Mouse (Mus musculus) forebrain, postnatal 0 days (tissue): ENCODE results near the gene Lyst. TPM values are rescaled to one million over a fixed set of nuclear protein-coding genes. Genes with fewer than 3 reads are reported as not detected.

ENCODE experiments used
- ATAC-seq: fragments of 200-750 bp; cut with Nextera tagmentation; 2 replicates; pipeline ENCODE4 v1.8.0; 2017; ENCODE audit warnings: mild to moderate bottlenecking, moderate library complexity
- DNase-seq: peaks from one replicate; pipeline ENCODE4 v3.0.0-alpha.2; 2015
- H3K27ac ChIP-seq: fragments of 300-500 bp; sonication (generic); 2 replicates; pipeline ENCODE4 v1.5.1; 2014; ENCODE audit warnings: low read depth, mild to moderate bottlenecking, antibody characterized with exemption, low read length, moderate library complexity, mixed read lengths
- H3K27me3 ChIP-seq: fragments of 300-500 bp; sonication (generic); 2 replicates; pipeline ENCODE4 v1.6.1; 2014; ENCODE audit warnings: mild to moderate bottlenecking, low read length, mixed read lengths; ENCODE audit not compliant: insufficient read depth
- H3K36me3 ChIP-seq: fragments of 300-500 bp; sonication (generic); 2 replicates; pipeline ENCODE4 v1.6.1; 2014; ENCODE audit warnings: mild to moderate bottlenecking, moderate library complexity; ENCODE audit not compliant: insufficient read depth
- H3K4me1 ChIP-seq: fragments of 300-500 bp; sonication (generic); 2 replicates; pipeline ENCODE4 v1.6.1; 2014; ENCODE audit warnings: antibody characterized with exemption; ENCODE audit not compliant: insufficient read depth
- H3K4me2 ChIP-seq: fragments of 300-500 bp; sonication (generic); 2 replicates; pipeline ENCODE4 v1.6.1; 2014; ENCODE audit warnings: low read depth, mild to moderate bottlenecking, moderate library complexity
- H3K4me3 ChIP-seq: fragments of 300-500 bp; sonication (generic); 2 replicates; pipeline ENCODE4 v1.5.1; 2014; ENCODE audit warnings: low read depth, low read length, mixed read lengths
- H3K9ac ChIP-seq: fragments of 300-500 bp; sonication (generic); 2 replicates; pipeline ENCODE4 v1.6.1; 2014; ENCODE audit warnings: mild to moderate bottlenecking
- H3K9me3 ChIP-seq: fragments of 300-500 bp; sonication (generic); 2 replicates; pipeline ENCODE4 v1.6.1; 2016; ENCODE audit warnings: low read length
- CTCF ChIP-seq: sonication (generic); IDR thresholded peaks from 2 replicates; pipeline ENCODE4 v1.5.1; 2016; ENCODE audit warnings: antibody characterized with exemption, control low read depth, low read depth
- WGBS: fragments of 180-500 bp; shearing (Covaris S2); extraction: QIAGEN DNeasy Blood & Tissue Kit; methylation state at CpG from one replicate; pipeline ENCODE4 v1.1.7; 2014; 5-methylcytosine and 5-hydroxymethylcytosine counted together
- polyA plus RNA-seq: library from polyadenylated mRNA; unstranded; fragments of >200 nt; fragmentation: Nextera tagmentation; extraction: Ambion mirVana; gene quantifications from 2 replicates; pipeline ENCODE4 v1.2.1, GENCODE M21; 2015
- total RNA-seq: library from RNA; depleted of rRNA; stranded (reverse); fragments of >200 nt; gene quantifications from 2 replicates; pipeline ENCODE4 v1.2.3, GENCODE M21; 2014

Gene Lyst
- total and polyA plus RNA-seq, 2 experiments from 2014 or later, result 3.5 to 14.2 TPM

DNA sequence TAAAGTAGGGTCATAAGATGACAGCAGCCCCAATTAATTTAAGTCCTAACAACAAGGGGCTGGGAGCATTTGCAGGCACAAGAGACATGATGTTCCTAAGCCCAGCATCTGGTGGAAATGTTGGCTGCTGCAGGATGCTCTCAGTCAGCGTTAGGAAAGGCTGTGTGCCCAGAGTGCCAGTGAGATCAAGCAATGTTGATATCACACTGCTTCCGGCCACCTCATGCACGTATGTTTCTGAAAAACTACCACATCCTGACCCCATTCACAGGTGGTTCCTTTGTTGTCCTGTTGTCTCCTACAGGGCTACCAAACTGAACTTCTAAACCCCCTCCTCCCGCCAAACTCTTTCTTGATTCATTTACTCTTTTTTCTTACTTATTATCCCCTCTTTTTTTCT lies 25.7 kb upstream of the Lyst start:
- H3K4me3 ChIP-seq, result no peak overlapping the region
- H3K36me3 ChIP-seq, result no peaks in the 10 kb centered on the region
- H3K27me3 ChIP-seq, result no peaks in the 10 kb centered on the region
- H3K9me3 ChIP-seq, result no peaks in the 10 kb centered on the region
- no peaks in the 10 kb centered on the region for H3K4me1 ChIP-seq
- DNase-seq (no peak), ATAC-seq (no peak)
- no peak overlapping the region for H3K9ac ChIP-seq
- no peak overlapping the region for H3K27ac ChIP-seq
- no peak for TF ChIP-seq CTCF
- WGBS, result 57% methylated on average over 4 of the region's 4 CpGs
- H3K4me2 ChIP-seq, result no peak overlapping the region

DNA sequence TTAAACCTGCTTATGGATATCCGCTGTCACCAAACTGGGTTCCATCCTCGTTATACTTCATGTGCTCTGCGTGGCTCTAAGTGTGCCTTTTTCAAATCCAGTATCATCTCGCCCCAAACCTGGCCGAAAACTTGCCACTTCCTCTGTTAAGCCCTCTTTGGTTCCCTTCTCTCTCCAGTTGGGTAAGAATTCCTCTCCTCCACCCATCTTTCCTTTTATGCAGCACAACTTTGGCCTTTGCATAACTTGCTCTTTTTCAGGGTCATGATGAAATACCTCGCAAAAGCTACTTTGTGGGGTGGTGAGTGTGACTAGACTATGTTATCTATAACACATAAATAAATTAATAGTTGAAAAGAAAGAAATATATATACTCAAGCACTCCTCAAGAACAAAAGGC lies 22.6 kb upstream of the Lyst start:
- TF ChIP-seq CTCF, result no peak
- H3K4me1 ChIP-seq, result no peaks in the 10 kb centered on the region
- DNase-seq, result no peak
- no peak overlapping the region for H3K9ac ChIP-seq
- no peak overlapping the region for H3K4me2 ChIP-seq
- no peaks in the 10 kb centered on the region for H3K36me3 ChIP-seq
- no peak overlapping the region for H3K27ac ChIP-seq
- WGBS, result 92% methylated on average over 6 of the region's 6 CpGs
- ATAC-seq, result no peak
- no peak overlapping the region for H3K4me3 ChIP-seq
- no peaks in the 10 kb centered on the region for H3K27me3 ChIP-seq
- H3K9me3 ChIP-seq, result no peaks in the 10 kb centered on the region

DNA sequence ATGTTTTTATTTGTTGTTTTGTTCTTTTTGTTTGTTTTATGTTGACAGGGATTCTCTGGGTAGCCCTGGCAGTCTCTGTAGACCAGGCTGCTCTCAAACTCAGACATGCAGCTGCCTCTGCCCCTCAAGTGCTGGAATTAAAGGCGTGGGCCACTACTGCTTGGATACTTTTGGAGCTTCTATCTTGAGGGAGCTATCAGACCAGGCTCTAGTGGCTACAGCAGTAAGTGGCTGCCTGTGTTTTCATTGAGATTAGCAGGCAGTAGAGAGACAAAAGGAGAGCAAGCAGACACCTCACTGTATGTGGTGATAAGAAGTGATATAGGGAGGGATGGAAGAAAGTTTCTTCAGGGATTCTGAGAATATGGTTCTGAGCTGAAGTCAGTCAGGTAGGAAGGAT lies 21.4 kb upstream of the Lyst start:
- WGBS, result 62% methylated on average over 1 of the region's 1 CpGs

DNA sequence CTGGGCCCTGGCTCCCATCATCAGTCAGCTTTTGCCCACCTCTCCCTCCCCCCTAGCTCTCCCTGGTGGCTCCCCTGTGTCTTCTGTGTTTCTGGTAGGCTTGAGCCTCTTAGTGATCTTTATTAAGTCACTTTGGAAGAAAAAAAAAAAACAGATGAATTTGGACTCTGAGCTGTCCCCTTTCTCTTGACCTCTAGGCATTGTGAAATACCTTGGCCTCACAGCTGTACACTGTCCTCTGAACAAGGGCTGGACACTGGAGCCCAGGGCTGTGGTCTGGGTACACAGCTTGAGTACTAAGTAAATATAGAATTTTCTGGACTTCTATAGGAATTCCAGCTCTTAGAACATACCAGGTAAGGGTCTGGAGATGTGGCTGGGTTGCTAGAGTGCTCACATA lies 20.6 kb upstream of the Lyst start:
- Histone ChIP-seq H3K9ac (no peak overlapping the region), H3K4me1 (0 out of 2 replicates have a peak, but pooled peaks cover 7% of the 10 kb centered on the region), H3K4me3 (no peak overlapping the region), H3K27ac (no peak overlapping the region), H3K4me2 (no peak overlapping the region), H3K9me3 (no peaks in the 10 kb centered on the region), H3K27me3 (no peaks in the 10 kb centered on the region), H3K36me3 (no peaks in the 10 kb centered on the region)
- no peak for TF ChIP-seq CTCF
- DNase-seq (no peak), ATAC-seq (no peak)

More for the DNA sequence above, 21.4 kb upstream of the Lyst start:
- no peak overlapping the region for H3K4me3 ChIP-seq
- ATAC-seq, result no peak
- no peak overlapping the region for H3K4me2 ChIP-seq
- H3K36me3 ChIP-seq, result no peaks in the 10 kb centered on the region
- H3K9ac ChIP-seq, result no peak overlapping the region
- H3K9me3 ChIP-seq, result no peaks in the 10 kb centered on the region
- H3K27ac ChIP-seq, result no peak overlapping the region
- no peak for DNase-seq
- H3K27me3 ChIP-seq, result no peaks in the 10 kb centered on the region
- H3K4me1 ChIP-seq, result no peaks in the 10 kb centered on the region
- no peak for TF ChIP-seq CTCF

DNA sequence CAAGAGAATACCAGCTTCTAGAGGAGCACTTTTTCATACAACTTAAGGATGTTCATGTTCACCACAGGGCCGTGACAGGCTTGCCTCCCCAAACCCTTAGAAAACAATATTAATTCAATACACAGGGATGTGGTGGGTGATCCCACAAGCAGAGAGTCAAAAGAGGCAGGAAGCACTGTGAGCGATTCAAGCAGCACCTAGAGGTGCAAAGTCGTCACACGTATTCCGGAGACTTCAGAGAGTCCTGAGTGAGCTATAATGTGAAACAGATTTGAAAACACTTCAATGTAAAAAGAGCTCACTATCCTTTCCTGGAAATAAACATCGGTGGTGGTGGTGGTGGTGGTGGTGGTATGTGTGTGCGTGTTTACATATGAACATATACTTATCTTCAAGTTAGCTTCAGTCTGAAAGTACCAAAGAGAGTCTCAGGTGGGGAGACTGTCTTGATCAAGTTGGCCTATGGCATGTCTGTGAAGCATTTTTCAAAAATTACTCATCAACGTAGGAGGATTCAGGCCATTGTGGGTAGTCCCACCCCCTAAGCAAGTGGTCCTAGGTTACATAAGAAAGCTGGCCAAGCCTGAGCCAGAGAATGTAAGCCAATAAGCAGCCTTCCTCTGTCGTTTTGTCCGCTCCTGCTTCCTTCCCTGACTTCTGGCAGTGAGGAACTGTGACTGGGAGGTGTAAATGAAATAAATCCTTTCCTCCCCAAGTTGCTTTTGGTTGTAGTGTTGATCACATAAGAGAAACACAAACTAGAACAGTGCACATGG lies 17.9 kb upstream of the Lyst start:
- H3K9ac ChIP-seq, result no peak overlapping the region
- H3K27me3 ChIP-seq, result no peaks in the 10 kb centered on the region
- H3K27ac ChIP-seq, result no peak overlapping the region
- no peak overlapping the region for H3K4me3 ChIP-seq
- 86% methylated on average over 10 of the region's 10 CpGs for WGBS
- 0 out of 2 replicates have a peak, but pooled peaks cover 10% of the 10 kb centered on the region for H3K4me1 ChIP-seq
- no peak overlapping the region for H3K4me2 ChIP-seq
- H3K9me3 ChIP-seq, result no peaks in the 10 kb centered on the region
- H3K36me3 ChIP-seq, result no peaks in the 10 kb centered on the region
- DNase-seq, result no peak
- TF ChIP-seq CTCF, result no peak
- no peak for ATAC-seq

DNA sequence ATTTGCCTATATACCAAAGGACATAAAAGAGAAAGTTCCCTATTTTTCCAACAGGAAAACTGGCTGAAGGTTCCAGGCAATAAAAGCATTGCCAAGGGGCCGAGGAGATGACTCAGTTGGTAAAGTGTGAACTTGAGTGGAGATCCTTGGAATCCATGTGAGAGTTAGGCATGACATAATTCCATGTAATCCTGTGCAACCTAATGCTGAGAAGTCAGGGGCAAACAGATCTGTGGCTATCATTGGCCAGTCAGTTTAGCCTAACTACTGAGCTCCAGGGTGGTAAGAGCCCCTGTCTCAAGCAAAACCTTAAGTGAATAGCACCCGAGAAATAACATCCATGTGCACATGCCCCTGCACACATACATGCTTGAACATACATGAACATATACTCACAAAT lies 17.3 kb upstream of the Lyst start:
- no peak for TF ChIP-seq CTCF
- ATAC-seq (no peak), DNase-seq (no peak)
- 0 out of 2 replicates have a peak, but pooled peaks cover 10% of the 10 kb centered on the region for H3K4me1 ChIP-seq
- no peak overlapping the region for H3K27ac ChIP-seq
- H3K27me3 ChIP-seq, result no peaks in the 10 kb centered on the region
- no peaks in the 10 kb centered on the region for H3K9me3 ChIP-seq
- H3K9ac ChIP-seq, result no peak overlapping the region
- no peak overlapping the region for H3K4me3 ChIP-seq
- WGBS, result 85% methylated on average over 2 of the region's 2 CpGs
- no peaks in the 10 kb centered on the region for H3K36me3 ChIP-seq
- no peak overlapping the region for H3K4me2 ChIP-seq

DNA sequence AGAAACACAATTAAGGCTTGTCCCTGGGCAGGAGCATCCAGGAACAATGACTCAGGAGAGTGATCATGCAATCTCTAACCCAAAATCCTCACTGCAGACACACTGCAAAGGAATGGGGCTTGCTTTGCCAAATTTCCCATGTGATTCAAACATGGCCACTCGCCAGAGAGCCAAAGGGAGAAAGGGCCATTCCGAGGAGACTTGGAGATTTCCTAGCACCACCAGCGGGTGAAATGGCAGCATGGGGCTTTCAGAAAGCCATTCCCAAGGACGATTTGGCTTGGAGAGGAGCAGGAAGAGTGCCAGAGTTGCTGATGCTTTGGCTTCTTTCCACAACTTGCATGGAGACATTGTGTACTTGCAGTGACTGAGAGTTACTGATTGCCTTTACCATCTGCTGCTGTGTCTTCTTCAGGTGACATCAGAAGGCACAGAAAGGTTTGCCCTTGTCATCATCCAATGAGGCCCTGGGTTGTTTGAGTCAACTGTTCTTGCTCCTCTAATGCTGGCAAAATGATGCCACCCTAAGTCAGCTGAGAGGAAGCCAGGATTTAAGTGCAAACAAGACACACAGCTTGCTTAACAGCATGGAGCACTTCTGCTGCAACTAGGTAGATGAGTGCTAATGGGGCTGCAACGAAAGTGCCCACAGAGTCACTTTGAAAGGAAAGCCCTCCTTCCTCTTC lies 16.5 kb upstream of the Lyst start:
- DNase-seq, result peak; percentile 58
- no peak for TF ChIP-seq CTCF
- Histone ChIP-seq H3K9me3 (no peaks in the 10 kb centered on the region), H3K27me3 (no peaks in the 10 kb centered on the region), H3K36me3 (no peaks in the 10 kb centered on the region), H3K4me3 (no peak overlapping the region), H3K9ac (no peak overlapping the region), H3K27ac (no peak overlapping the region), H3K4me1 (0 out of 2 replicates have a peak, but pooled peaks cover 10% of the 10 kb centered on the region), H3K4me2 (no peak overlapping the region)
- peak; percentile 68 for ATAC-seq
- WGBS, result 41% methylated on average over 5 of the region's 5 CpGs
